Mouse (Mus musculus) brain, embryonic 14.5 days (tissue): ENCODE measurements around the gene Ppp3ca.

Experiments
- CTCF ChIP-seq: fragments of 200-500 bp; IDR thresholded peaks from 2 replicates; pipeline ENCODE4 v1.5.1; 2012; ENCODE audit warnings: inconsistent platforms, mild to moderate bottlenecking, moderate library complexity, borderline replicate concordance; ENCODE audit not compliant: insufficient read depth, insufficient read length; ENCODE audit errors: extremely low read depth
- POLR2A ChIP-seq: fragments of 200-500 bp; IDR thresholded peaks from 2 replicates; pipeline ENCODE4 v1.6.1; 2012; ENCODE audit warnings: mild to moderate bottlenecking, inconsistent platforms, borderline replicate concordance; ENCODE audit not compliant: poor library complexity, insufficient read depth, insufficient read length, severe bottlenecking; ENCODE audit errors: extremely low read depth

GRCm38 (mm10) chr3:136951792-136952191 lies 281.9 kb downstream of the Ppp3ca start:
- TF ChIP-seq POLR2A, result no peak
- no peak for TF ChIP-seq CTCF
